Mouse (Mus musculus): Measurements from ENCODE around the gene Ccdc149. TPM values are rescaled to one million over a fixed set of nuclear protein-coding genes. Genes with fewer than 3 reads are reported as not detected.

Gene Ccdc149
- polyA plus RNA-seq (2012; rRNA removed) = 8.0 and 11.3 TPM in 2 replicates

DNA sequence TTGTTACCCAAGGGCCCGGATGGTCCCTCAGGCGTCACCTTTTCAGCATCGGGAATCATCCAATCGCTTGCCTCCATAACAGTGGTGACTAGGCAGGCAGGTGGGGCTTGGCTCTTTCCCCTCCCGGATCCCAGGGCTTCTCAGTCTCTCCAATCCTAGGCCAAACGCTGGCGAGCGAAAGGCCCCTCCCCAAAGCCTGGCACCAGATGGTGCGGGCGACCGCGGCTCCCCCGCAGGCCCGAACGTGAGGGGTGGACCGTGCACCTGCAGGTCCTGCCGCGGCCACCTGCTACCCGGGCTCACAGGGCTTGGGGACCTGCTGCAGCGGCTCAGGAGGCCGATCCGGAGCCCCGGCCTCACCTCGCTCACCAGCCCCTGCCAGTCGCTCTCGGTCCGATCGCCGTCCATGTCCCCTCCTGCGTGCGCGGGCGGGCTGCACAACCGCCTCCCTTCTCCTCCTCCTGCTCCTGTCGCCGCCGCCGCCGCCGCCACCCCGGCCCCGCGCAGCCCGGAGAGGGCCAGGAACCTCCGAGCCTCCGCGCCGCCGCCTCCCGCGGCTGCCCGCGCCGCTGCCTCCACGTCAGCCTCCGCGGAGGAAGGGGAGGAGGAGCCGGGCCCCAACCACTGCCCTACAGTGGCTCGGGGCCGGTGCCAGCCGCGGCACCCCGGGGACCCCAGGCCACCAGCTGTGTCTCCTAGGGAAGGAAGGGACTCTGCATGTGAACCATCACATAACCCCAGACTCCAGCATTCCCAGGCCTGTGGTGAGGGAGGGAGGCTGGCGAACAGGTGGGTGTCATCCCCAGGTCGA is at the start of gene Ccdc149:
TSS of gene Ccdc149 (minus strand) at position 531 of the 811 bp plus-strand sequence.
- TF ChIP-seq CTCF (IDR thresholded peaks at IDR 0.05; ENCODE audit: borderline replicate concordance, extremely low read depth, insufficient read depth, insufficient read length) (no peak), POLR2A (IDR thresholded peaks at IDR 0.05; ENCODE audit: borderline replicate concordance, extremely low read depth, insufficient read depth, insufficient read length, poor library complexity, severe bottlenecking) (peak; percentile 35; the same call in 1 of the 2 replicates)

DNA sequence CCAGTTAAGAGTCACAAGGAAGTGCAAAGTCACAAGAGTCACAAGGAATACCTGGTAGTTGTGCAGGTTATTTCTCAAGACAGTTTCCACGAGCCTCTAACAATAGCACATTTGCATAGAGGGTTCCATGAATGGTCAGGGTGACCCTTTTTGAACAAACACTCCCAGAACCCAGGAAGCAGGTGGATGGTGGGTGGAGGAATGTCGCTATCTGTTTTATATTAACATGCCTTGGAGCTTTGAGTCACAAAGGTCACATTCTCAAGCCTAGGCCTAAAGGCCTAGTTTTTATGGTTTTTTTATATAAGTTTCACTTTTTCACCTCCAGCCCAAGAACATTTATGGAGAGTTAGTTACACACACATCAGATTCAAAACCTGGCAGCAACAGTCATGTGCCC is 48.6 kb upstream of the Ccdc149 start:
- TF ChIP-seq CTCF (IDR thresholded peaks at IDR 0.05; ENCODE audit: borderline replicate concordance, extremely low read depth, insufficient read depth, insufficient read length) = no peak
- no peak for TF ChIP-seq POLR2A (IDR thresholded peaks at IDR 0.05; ENCODE audit: borderline replicate concordance, extremely low read depth, insufficient read depth, insufficient read length, poor library complexity, severe bottlenecking)
- DNase-seq (ENCODE audit: low read depth) = no peak

More for the DNA sequence above, at the start of gene Ccdc149:
- peak; percentile 92 for DNase-seq (ENCODE audit: low read depth)

DNA sequence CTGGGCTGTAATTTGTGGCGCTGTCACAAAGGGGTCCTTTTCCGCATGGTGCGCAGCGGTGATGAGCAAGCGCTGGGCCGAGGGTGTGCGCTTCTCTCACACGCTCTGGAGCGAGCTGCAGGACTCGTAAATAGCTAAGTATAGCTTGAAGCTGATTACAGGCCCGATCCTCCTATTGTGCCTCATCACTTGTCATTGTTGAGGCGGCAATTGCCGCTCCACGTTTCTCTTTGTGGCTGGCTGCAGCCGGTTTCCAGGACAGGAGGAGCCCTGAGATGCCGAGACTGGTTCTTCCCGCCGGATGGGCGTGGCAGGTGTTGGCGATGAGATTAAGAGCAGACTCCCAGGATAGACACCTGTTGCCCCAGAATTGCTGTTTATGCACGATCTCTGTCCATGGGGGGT is 44.8 kb upstream of the Ccdc149 start:
- TF ChIP-seq CTCF (IDR thresholded peaks at IDR 0.05; ENCODE audit: borderline replicate concordance, extremely low read depth, insufficient read depth, insufficient read length) (no peak), POLR2A (IDR thresholded peaks at IDR 0.05; ENCODE audit: borderline replicate concordance, extremely low read depth, insufficient read depth, insufficient read length, poor library complexity, severe bottlenecking) (no peak)
- DNase-seq (ENCODE audit: low read depth) = peak; percentile 81

DNA sequence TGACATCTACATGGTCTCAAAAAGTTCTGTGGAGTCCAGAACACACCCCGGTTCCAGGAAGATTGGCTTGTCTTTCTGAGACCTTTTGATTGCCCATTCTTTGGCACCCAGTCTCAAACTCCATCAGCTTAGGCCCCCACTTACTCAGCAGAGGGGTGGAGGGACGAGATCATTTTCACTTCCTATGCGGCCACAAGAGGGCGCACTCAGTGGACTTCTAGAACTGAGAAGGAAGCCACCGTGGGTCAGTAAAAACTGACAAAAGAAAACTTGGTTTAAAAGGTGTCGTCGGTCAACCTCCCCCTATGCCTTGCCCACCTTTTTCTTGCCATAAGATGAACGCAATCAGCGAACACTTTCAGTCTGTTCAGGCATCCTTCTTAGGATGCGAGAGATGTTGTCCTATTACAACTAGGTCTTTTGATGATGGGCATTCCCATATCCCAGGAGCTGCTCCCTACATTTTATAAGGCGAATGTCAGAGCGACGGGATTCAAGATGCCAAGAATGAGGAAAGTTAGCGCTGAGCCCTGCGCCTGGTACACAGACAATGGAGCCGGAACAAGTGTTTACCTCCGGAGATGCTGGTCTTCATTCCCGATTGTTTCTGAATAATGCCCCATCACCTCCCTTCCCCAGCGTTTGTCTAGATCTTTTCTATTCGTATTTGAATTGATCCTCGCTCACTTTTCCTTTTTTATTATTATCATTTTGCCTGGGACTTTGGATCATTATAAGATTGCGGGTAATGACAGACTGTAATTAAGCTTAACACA is 44.1 kb upstream of the Ccdc149 start:
- TF ChIP-seq POLR2A (IDR thresholded peaks at IDR 0.05; ENCODE audit: borderline replicate concordance, extremely low read depth, insufficient read depth, insufficient read length, poor library complexity, severe bottlenecking) = no peak
- peak; percentile 82 for TF ChIP-seq CTCF (IDR thresholded peaks at IDR 0.05; ENCODE audit: borderline replicate concordance, extremely low read depth, insufficient read depth, insufficient read length)
- DNase-seq (ENCODE audit: low read depth) = peak; percentile 91

- no peak for DNase-seq (ENCODE audit: low read depth)
- no peak for TF ChIP-seq POLR2A (IDR thresholded peaks at IDR 0.05; ENCODE audit: borderline replicate concordance, extremely low read depth, insufficient read depth, insufficient read length, poor library complexity, severe bottlenecking)
- no peak for TF ChIP-seq CTCF (IDR thresholded peaks at IDR 0.05; ENCODE audit: borderline replicate concordance, extremely low read depth, insufficient read depth, insufficient read length)
Observed at GRCm38 (mm10) chr5:52511089-52511488, 39.8 kb upstream of the Ccdc149 start.

- DNase-seq (ENCODE audit: low read depth) = no peak
- no peak for TF ChIP-seq POLR2A (IDR thresholded peaks at IDR 0.05; ENCODE audit: borderline replicate concordance, extremely low read depth, insufficient read depth, insufficient read length, poor library complexity, severe bottlenecking)
- no peak for TF ChIP-seq CTCF (IDR thresholded peaks at IDR 0.05; ENCODE audit: borderline replicate concordance, extremely low read depth, insufficient read depth, insufficient read length)
Observed at GRCm38 (mm10) chr5:52509416-52509815, 38.1 kb upstream of the Ccdc149 start.

DNA sequence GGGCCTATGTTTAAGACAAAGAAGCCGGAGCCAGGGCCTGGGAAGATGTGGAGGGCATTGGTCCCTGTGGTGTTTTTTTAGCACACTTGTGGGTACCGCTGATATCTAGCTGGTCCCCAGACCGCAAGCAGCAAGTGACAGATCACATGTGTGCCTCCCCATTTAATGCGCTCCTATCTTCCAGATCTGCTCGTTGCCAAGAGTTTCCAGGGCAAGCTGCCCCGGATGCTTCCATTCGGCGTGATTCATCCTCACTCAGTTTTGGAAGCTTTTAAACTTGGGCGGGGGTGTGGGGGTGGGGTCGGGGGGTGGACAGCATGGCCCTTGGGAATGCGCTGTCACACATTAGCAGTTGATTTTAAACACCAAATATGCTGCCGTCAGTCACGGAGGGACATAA is 33.3 kb upstream of the Ccdc149 start:
- TF ChIP-seq CTCF (IDR thresholded peaks at IDR 0.05; ENCODE audit: borderline replicate concordance, extremely low read depth, insufficient read depth, insufficient read length) (no peak), POLR2A (IDR thresholded peaks at IDR 0.05; ENCODE audit: borderline replicate concordance, extremely low read depth, insufficient read depth, insufficient read length, poor library complexity, severe bottlenecking) (no peak)
- DNase-seq (ENCODE audit: low read depth) = no peak

- DNase-seq (ENCODE audit: low read depth) = no peak
- TF ChIP-seq CTCF (IDR thresholded peaks at IDR 0.05; ENCODE audit: borderline replicate concordance, extremely low read depth, insufficient read depth, insufficient read length) = no peak
- no peak for TF ChIP-seq POLR2A (IDR thresholded peaks at IDR 0.05; ENCODE audit: borderline replicate concordance, extremely low read depth, insufficient read depth, insufficient read length, poor library complexity, severe bottlenecking)
Observed at GRCm38 (mm10) chr5:52504148-52504547, 32.8 kb upstream of the Ccdc149 start.

- DNase-seq (ENCODE audit: low read depth) = peak; percentile 66
- TF ChIP-seq CTCF (IDR thresholded peaks at IDR 0.05; ENCODE audit: borderline replicate concordance, extremely low read depth, insufficient read depth, insufficient read length) (no peak), POLR2A (IDR thresholded peaks at IDR 0.05; ENCODE audit: borderline replicate concordance, extremely low read depth, insufficient read depth, insufficient read length, poor library complexity, severe bottlenecking) (no peak)
Observed at GRCm38 (mm10) chr5:52495671-52496070, 24.4 kb upstream of the Ccdc149 start.

GRCm38 (mm10) chr5:52491496-52491895 is 20.2 kb upstream of the Ccdc149 start:
- no peak for DNase-seq (ENCODE audit: low read depth)
- TF ChIP-seq CTCF (IDR thresholded peaks at IDR 0.05; ENCODE audit: borderline replicate concordance, extremely low read depth, insufficient read depth, insufficient read length) (no peak), POLR2A (IDR thresholded peaks at IDR 0.05; ENCODE audit: borderline replicate concordance, extremely low read depth, insufficient read depth, insufficient read length, poor library complexity, severe bottlenecking) (no peak)
